Mouse (Mus musculus) myocyte (in vitro differentiated cells): ENCODE measurements around the gene Itpkb.

Experiments
- E2F4 ChIP-seq: IDR thresholded peaks from one replicate; pipeline ENCODE4 v1.6.1; 2011; ENCODE audit warnings: mild to moderate bottlenecking, control low read depth, moderate library complexity; ENCODE audit not compliant: insufficient read depth
- SRF ChIP-seq: IDR thresholded peaks from one replicate; pipeline ENCODE4 v1.6.1; 2011; ENCODE audit warnings: low read depth; ENCODE audit not compliant: control insufficient read depth, insufficient read length
- TCF12 ChIP-seq: IDR thresholded peaks from one replicate; pipeline ENCODE4 v1.6.1; 2011; ENCODE audit warnings: mild to moderate bottlenecking, control low read depth; ENCODE audit not compliant: poor library complexity, insufficient read depth, severe bottlenecking
- USF1 ChIP-seq: IDR thresholded peaks from one replicate; pipeline ENCODE4 v1.6.1; 2011; ENCODE audit warnings: low read depth, mild to moderate bottlenecking, control low read depth, moderate library complexity

DNA sequence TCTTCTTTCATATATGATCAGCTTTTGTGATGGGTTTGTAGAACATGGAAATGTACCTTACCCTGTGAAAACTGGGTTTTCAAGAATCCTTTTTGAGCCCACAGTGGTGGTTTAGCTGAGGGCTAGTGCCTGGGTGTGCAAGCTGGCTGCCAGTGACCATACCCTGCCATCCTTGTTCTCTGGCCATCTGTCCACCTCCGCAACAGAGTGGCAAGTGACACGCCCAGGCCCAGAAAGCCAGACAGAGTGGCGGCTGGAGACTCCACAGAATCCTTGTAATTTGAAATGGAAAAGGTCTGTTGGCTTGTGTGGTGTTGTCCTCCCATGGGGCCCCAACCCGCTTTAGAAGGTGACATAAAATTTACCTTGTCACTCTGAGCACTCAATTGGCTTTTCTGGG, 31.9 kb downstream of the Itpkb start:
- TF ChIP-seq TCF12 (no peak), SRF (no peak), E2F4 (no peak), USF1 (no peak)
